Mouse (Mus musculus) regulatory T cell (primary cell): Measurements from ENCODE around the gene Trim28.
"Not testable (repeated sequence)": the region's sequence is repeated elsewhere in the genome, so short reads cannot be mapped to it uniquely, and the experiment has no call there.

ENCODE experiments used
- in situ Hi-C: fragments of 300-600 bp; cut with MboI, MseI; formaldehyde crosslinking; loops from one replicate; pipeline ENCODE4 v1.15.1; 2025; ENCODE audit warnings: high pct_unique_total_duplicates

Gene Trim28

GRCm38 (mm10) chr7:13059536-13059935, 60.6 kb downstream of the Trim28 start:
- in situ Hi-C loops = no loop called here

DNA sequence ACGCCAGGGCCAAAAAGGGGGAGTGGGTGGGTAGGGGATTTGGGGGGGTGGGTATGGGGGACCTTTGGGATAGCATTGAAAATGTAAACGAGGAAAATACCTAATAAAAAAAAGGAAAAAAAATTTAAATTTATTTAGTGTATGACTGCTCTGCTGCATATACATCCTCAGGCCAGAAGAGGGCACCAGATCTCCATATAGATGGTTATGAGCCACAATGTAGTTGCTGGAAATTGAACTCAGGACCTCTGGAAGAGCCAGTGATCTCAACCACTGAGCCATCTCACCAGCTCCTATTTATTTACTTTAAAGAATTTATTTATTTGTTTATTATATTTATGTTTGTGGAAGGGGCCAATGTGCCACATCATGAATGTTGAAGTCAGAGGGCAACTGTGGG, 64.5 kb downstream of the Trim28 start:
- in situ Hi-C loops = not testable (repeated sequence)

DNA sequence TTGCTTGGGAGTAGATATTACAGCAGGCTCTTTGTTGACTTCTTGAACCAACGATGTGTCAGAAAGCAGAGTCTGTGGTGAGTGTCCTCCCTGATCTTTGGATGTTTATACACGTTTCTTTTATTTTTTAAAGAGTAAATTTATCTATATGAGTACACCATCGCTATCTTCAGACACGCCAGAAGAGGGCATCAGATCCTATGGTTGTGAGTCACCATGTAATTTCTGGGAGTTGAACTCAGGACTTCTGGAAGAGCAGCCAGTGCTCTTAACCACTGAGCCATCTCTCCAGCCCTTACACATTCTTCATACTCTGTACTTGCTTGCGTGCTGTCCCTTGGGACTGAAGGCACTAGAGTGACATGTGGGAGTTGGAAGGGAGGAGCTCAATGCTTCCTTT, 73.4 kb downstream of the Trim28 start:
- in situ Hi-C loops = no loop called here
